Mouse (Mus musculus) megakaryocyte-erythroid progenitor cell, adult 5-6 weeks (primary cell): ENCODE measurements at regions not wholly inside any gene's neighbourhood (a gene's known extent, or its start where the extent isn't known, plus 50 kb on each side); places are given as distances from the start of the nearest gene placed in this dataset.
"Not testable (repeated sequence)": the region's sequence is repeated elsewhere in the genome, so short reads cannot be mapped to it uniquely, and the experiment has no call there.

Experiments used
- ATAC-seq: replicated peaks from 2 replicates; pipeline ENCODE4 v1.8.0; 2016; ENCODE audit warnings: mild to moderate bottlenecking, inconsistent platforms; ENCODE audit not compliant: severe bottlenecking, poor library complexity, low FRiP score, low TSS enrichment

- no peak for ATAC-seq
Measured at GRCm38 (mm10) chr4:10670846-10671428, 203.4 kb upstream of the 2610301B20Rik start.

GRCm38 (mm10) chr4:10691086-10691485 lies 183.2 kb upstream of the 2610301B20Rik start:
- ATAC-seq = no peak

- no peak for ATAC-seq
Measured at GRCm38 (mm10) chr4:10692860-10693259, 181.4 kb upstream of the 2610301B20Rik start.

GRCm38 (mm10) chr4:10693446-10694105 lies 180.7 kb upstream of the 2610301B20Rik start:
- no peak for ATAC-seq

- not testable (repeated sequence) for ATAC-seq
Measured at GRCm38 (mm10) chr4:10694106-10694748, 180.1 kb upstream of the 2610301B20Rik start.

GRCm38 (mm10) chr4:10697225-10697836 lies 177.0 kb upstream of the 2610301B20Rik start:
- ATAC-seq = no peak

- no peak for ATAC-seq
Measured at GRCm38 (mm10) chr4:10698637-10699036, 175.7 kb upstream of the 2610301B20Rik start.

- ATAC-seq = no peak
Measured at GRCm38 (mm10) chr4:10701479-10701878, 172.8 kb upstream of the 2610301B20Rik start.

- ATAC-seq = no peak
Measured at GRCm38 (mm10) chr4:10703212-10703611, 171.1 kb upstream of the 2610301B20Rik start.

- no peak for ATAC-seq
Measured at GRCm38 (mm10) chr4:10707016-10707657, 167.2 kb upstream of the 2610301B20Rik start.

GRCm38 (mm10) chr4:10707658-10708056 lies 166.6 kb upstream of the 2610301B20Rik start:
- ATAC-seq = no peak

- ATAC-seq = no peak
Measured at GRCm38 (mm10) chr4:10711939-10712533, 162.3 kb upstream of the 2610301B20Rik start.

GRCm38 (mm10) chr4:10723341-10723740 lies 151.0 kb upstream of the 2610301B20Rik start:
- no peak for ATAC-seq

- ATAC-seq = no peak
Measured at GRCm38 (mm10) chr4:10727894-10728293, 146.4 kb upstream of the 2610301B20Rik start.

- no peak for ATAC-seq
Measured at GRCm38 (mm10) chr4:10745207-10745606, 129.1 kb upstream of the 2610301B20Rik start.

- ATAC-seq = no peak
Measured at GRCm38 (mm10) chr4:10748816-10749215, 125.5 kb upstream of the 2610301B20Rik start.

- not testable (repeated sequence) for ATAC-seq
Measured at GRCm38 (mm10) chr4:10750377-10751062, 123.8 kb upstream of the 2610301B20Rik start.

- no peak for ATAC-seq
Measured at GRCm38 (mm10) chr4:10753176-10753575, 121.1 kb upstream of the 2610301B20Rik start.

- ATAC-seq = no peak
Measured at GRCm38 (mm10) chr4:10759491-10759890, 114.8 kb upstream of the 2610301B20Rik start.
